Mouse (Mus musculus) hindbrain, embryonic 15.5 days (tissue): ENCODE results near the gene Srsy. TPM values are rescaled to one million over a fixed set of nuclear protein-coding genes. Genes with fewer than 3 reads are reported as not detected.
"Not testable (repeated sequence)": the region's sequence is repeated elsewhere in the genome, so short reads cannot be mapped to it uniquely, and the experiment has no call there.

ENCODE experiments used
- ATAC-seq: fragments of 200-750 bp; cut with Nextera tagmentation; 2 replicates; pipeline ENCODE4 v1.8.0; 2017; ENCODE audit warnings: low read depth, moderate number of reproducible peaks, moderate TSS enrichment; ENCODE audit not compliant: low FRiP score
- H3K27ac ChIP-seq: fragments of 300-500 bp; sonication (generic); replicated peaks from 2 replicates; pipeline ENCODE4 v1.5.1; 2015; ENCODE audit warnings: mild to moderate bottlenecking, inconsistent platforms
- H3K27me3 ChIP-seq: fragments of 300-500 bp; sonication (generic); 2 replicates; pipeline ENCODE4 v1.6.1; 2015; ENCODE audit warnings: control low read depth, inconsistent platforms
- H3K36me3 ChIP-seq: fragments of 300-500 bp; sonication (generic); 2 replicates; pipeline ENCODE4 v1.6.1; 2015; ENCODE audit warnings: control low read depth, inconsistent platforms
- H3K4me1 ChIP-seq: fragments of 300-500 bp; sonication (generic); replicated peaks from 2 replicates; pipeline ENCODE4 v1.6.1; 2015; ENCODE audit warnings: control low read depth, inconsistent platforms
- H3K4me2 ChIP-seq: fragments of 300-500 bp; sonication (generic); 2 replicates; pipeline ENCODE4 v1.6.1; 2015; ENCODE audit warnings: moderate library complexity, mild to moderate bottlenecking, inconsistent platforms
- H3K4me3 ChIP-seq: fragments of 300-500 bp; sonication (generic); 2 replicates; pipeline ENCODE4 v1.5.1; 2015; ENCODE audit warnings: mild to moderate bottlenecking, inconsistent platforms
- H3K9ac ChIP-seq: fragments of 300-500 bp; sonication (generic); 2 replicates; pipeline ENCODE4 v1.6.1; 2015; ENCODE audit warnings: inconsistent platforms
- H3K9me3 ChIP-seq: fragments of 300-500 bp; sonication (generic); 2 replicates; pipeline ENCODE4 v1.6.1; 2016; ENCODE audit warnings: control low read depth, inconsistent platforms
- WGBS: fragments of 180-500 bp; shearing (Covaris S2); methylation state at CpG from one replicate; pipeline ENCODE4 v1.1.7; 2015; 5-methylcytosine and 5-hydroxymethylcytosine counted together
- polyA plus RNA-seq: library from polyadenylated mRNA; unstranded; fragments of >200 nt; fragmentation: Nextera tagmentation; extraction: Ambion mirVana; gene quantifications from 2 replicates; pipeline ENCODE4 v1.2.1, GENCODE M21; 2015

Srsy gene
- not detected in 2 replicates for polyA plus RNA-seq

GRCm38 (mm10) chrY:17937230-17937629 lies at the start of gene Srsy:
Gene Srsy, minus strand, starts transcription at chrY:17937330.
- not testable (repeated sequence) for H3K9me3 ChIP-seq, H3K27ac ChIP-seq, H3K4me1 ChIP-seq, H3K27me3 ChIP-seq, H3K36me3 ChIP-seq, H3K4me2 ChIP-seq, H3K9ac ChIP-seq, ATAC-seq, H3K4me3 ChIP-seq
- no CpG with 5 or more reads among the region's 1 CpGs for WGBS

Other genes with a start within 250 kb of the Srsy start
- not detected in 2 replicates for gene Gm21904, start 91.1 kb downstream of the Srsy start, polyA plus RNA-seq
- gene Gm20772, start 62.6 kb downstream of the Srsy start, polyA plus RNA-seq = not detected in 2 replicates
- gene Gm20831, start 62.6 kb downstream of the Srsy start, polyA plus RNA-seq = not detected in 2 replicates
- gene Gm21764, start 124.5 kb upstream of the Srsy start, polyA plus RNA-seq = not detected in 2 replicates
- gene Ssty1, start 151.8 kb upstream of the Srsy start, polyA plus RNA-seq = not detected in 2 replicates